Mouse (Mus musculus) cerebellum, postnatal 10 days (tissue): ENCODE results near the gene Nav2.
A peak's percentile ranks its signal among the peaks of the same experiment; 100 is the strongest.

Experiments
- DNase-seq, 2 experiments: peaks; one replicate each; pipeline ENCODE4 v3.0.0; 2021; ENCODE audit warnings: mixed read lengths in 2 of 2

Nav2 gene

GRCm38 (mm10) chr7:49577096-49577495 lies 668.6 kb downstream of the Nav2 start:
- DNase-seq = no peak

GRCm38 (mm10) chr7:49581951-49582350 lies 673.4 kb downstream of the Nav2 start:
- no peak for DNase-seq

GRCm38 (mm10) chr7:49582551-49582950 lies 674.0 kb downstream of the Nav2 start:
- no peak for DNase-seq

- peak; percentile 61 to 67 for DNase-seq
Observed at GRCm38 (mm10) chr7:49583176-49583575, 674.7 kb downstream of the Nav2 start.

GRCm38 (mm10) chr7:49586530-49587120 lies 678.1 kb downstream of the Nav2 start:
- DNase-seq = no peak

GRCm38 (mm10) chr7:49589635-49590034 lies 681.1 kb downstream of the Nav2 start:
- peak; percentile 50 to 55 for DNase-seq

- DNase-seq = peak; percentile 78 to 80
Observed at GRCm38 (mm10) chr7:49597776-49598175, 689.3 kb downstream of the Nav2 start.

GRCm38 (mm10) chr7:49598225-49598624 lies 689.7 kb downstream of the Nav2 start:
- peak; percentile 33 to 52 for DNase-seq

- DNase-seq = no peak
Observed at GRCm38 (mm10) chr7:49599950-49600349, 691.4 kb downstream of the Nav2 start.

- DNase-seq = peak; percentile 83 to 86
Observed at GRCm38 (mm10) chr7:49601191-49601975, 692.9 kb downstream of the Nav2 start.

GRCm38 (mm10) chr7:49604244-49604643 lies 695.7 kb downstream of the Nav2 start:
- DNase-seq = no peak

GRCm38 (mm10) chr7:49604965-49605795 lies 696.7 kb downstream of the Nav2 start:
- no peak for DNase-seq

GRCm38 (mm10) chr7:49616258-49616735 lies 707.8 kb downstream of the Nav2 start:
- peak; percentile 86 to 88 for DNase-seq

GRCm38 (mm10) chr7:49617087-49617486 lies 708.6 kb downstream of the Nav2 start:
- no peak for DNase-seq

GRCm38 (mm10) chr7:49620160-49620559 lies 711.6 kb downstream of the Nav2 start:
- DNase-seq = no peak

GRCm38 (mm10) chr7:49631885-49632284 lies 723.4 kb downstream of the Nav2 start:
- no peak for DNase-seq

GRCm38 (mm10) chr7:49632391-49632790 lies 723.9 kb downstream of the Nav2 start:
- no peak for DNase-seq

- peak; percentile 21 to 32 for DNase-seq
Observed at GRCm38 (mm10) chr7:49633375-49633956, 725.0 kb downstream of the Nav2 start.

- DNase-seq = peak; percentile 23 to 26
Observed at GRCm38 (mm10) chr7:49634291-49635073, 726.0 kb downstream of the Nav2 start.

GRCm38 (mm10) chr7:49635074-49635621 lies 726.6 kb downstream of the Nav2 start:
- DNase-seq = peak; percentile 34 to 51

GRCm38 (mm10) chr7:49635971-49636370 lies 727.5 kb downstream of the Nav2 start:
- DNase-seq = peak in 1 of 2 experiments; percentile 13
